Mouse (Mus musculus): Measurements from ENCODE around the gene Krt27.

DNA sequence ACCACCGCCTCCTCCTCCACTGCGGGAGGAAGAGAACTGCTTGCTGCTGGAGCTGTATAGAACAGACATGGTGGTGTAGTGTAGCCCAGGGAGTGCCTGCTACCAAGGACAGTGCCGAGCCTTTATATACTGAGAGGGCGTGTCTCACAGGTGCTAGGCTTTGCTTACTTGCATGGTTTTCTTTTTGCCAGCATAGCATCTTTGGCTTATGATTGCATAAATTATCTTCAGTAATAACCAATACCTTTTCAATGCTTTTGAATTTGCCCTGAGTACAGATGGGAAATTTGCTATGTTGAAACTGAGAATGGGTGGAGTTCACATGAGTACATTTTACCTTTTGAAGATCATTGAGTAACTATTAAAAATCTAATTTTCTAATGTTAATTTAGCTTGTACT, 38.4 kb upstream of the Krt27 start, which contains the start of gene Krt10:
- TF ChIP-seq CTCF (IDR thresholded peaks at IDR 0.05; ENCODE audit: borderline replicate concordance, extremely low read depth, insufficient read depth, insufficient read length) = no peak
- no peak for TF ChIP-seq POLR2A (IDR thresholded peaks at IDR 0.05; ENCODE audit: borderline replicate concordance, extremely low read depth, insufficient read depth, insufficient read length, poor library complexity, severe bottlenecking)
